Mouse (Mus musculus) heart, embryonic 16.5 days (tissue): ENCODE measurements around the gene Mdh2. TPM values are rescaled to one million over a fixed set of nuclear protein-coding genes. Genes with fewer than 3 reads are reported as not detected.

Experiments used
- ATAC-seq: fragments of 200-750 bp; cut with Nextera tagmentation; replicated peaks from 2 replicates; pipeline ENCODE4 v1.8.0; 2017; ENCODE audit warnings: moderate number of reproducible peaks; ENCODE audit not compliant: insufficient read depth, low FRiP score; ENCODE audit errors: extremely low read depth
- H3K27ac ChIP-seq: fragments of 300-500 bp; sonication (generic); 2 replicates; pipeline ENCODE4 v1.5.1; 2014; ENCODE audit warnings: mild to moderate bottlenecking, low read length, control low read depth, moderate library complexity
- H3K27me3 ChIP-seq: fragments of 300-500 bp; sonication (generic); 2 replicates; pipeline ENCODE4 v1.6.1; 2014; ENCODE audit warnings: low read length, mixed read lengths; ENCODE audit not compliant: control insufficient read depth, insufficient read depth
- H3K36me3 ChIP-seq: fragments of 300-500 bp; sonication (generic); 2 replicates; pipeline ENCODE4 v1.6.1; 2014; ENCODE audit not compliant: control insufficient read depth, insufficient read depth
- H3K4me1 ChIP-seq: fragments of 300-500 bp; sonication (generic); 2 replicates; pipeline ENCODE4 v1.6.1; 2014; ENCODE audit warnings: low read length, mixed read lengths; ENCODE audit not compliant: control insufficient read depth, insufficient read depth
- H3K4me2 ChIP-seq: fragments of 300-500 bp; sonication (generic); 2 replicates; pipeline ENCODE4 v1.6.1; 2014; ENCODE audit warnings: low read depth, mild to moderate bottlenecking, control low read depth, low read length
- H3K4me3 ChIP-seq: fragments of 300-500 bp; sonication (generic); 2 replicates; pipeline ENCODE4 v1.5.1; 2014; ENCODE audit warnings: mild to moderate bottlenecking, control low read depth, low read length
- H3K9ac ChIP-seq: fragments of 300-500 bp; sonication (generic); 2 replicates; pipeline ENCODE4 v1.6.1; 2014; ENCODE audit warnings: low read length, control low read depth
- H3K9me3 ChIP-seq: fragments of 300-500 bp; sonication (generic); replicated peaks from 2 replicates; pipeline ENCODE4 v1.6.1; 2016; ENCODE audit warnings: low read length; ENCODE audit not compliant: control insufficient read depth
- WGBS: fragments of 180-500 bp; shearing (Covaris S2); extraction: QIAGEN DNeasy Blood & Tissue Kit; methylation state at CpG from one replicate; pipeline ENCODE4 v1.1.7; 2014; 5-methylcytosine and 5-hydroxymethylcytosine counted together
- polyA plus RNA-seq: library from polyadenylated mRNA; unstranded; fragments of >200 nt; fragmentation: Nextera tagmentation; extraction: Ambion mirVana; gene quantifications from 2 replicates; pipeline ENCODE4 v1.2.1, GENCODE M21; 2015

Gene Mdh2
- polyA plus RNA-seq, 1 experiment from 2014 or later: 1,333 TPM

- Histone ChIP-seq H3K4me3 (no peak overlapping the region), H3K9ac (no peak overlapping the region), H3K27me3 (no peaks in the 10 kb centered on the region), H3K4me2 (no peak overlapping the region), H3K36me3 (peaks cover 44% of the 10 kb centered on the region), H3K27ac (no peak overlapping the region), H3K4me1 (no peaks in the 10 kb centered on the region), H3K9me3 (no peaks in the 10 kb centered on the region; the same call in 1 of the 2 replicates)
- ATAC-seq: no peak
- WGBS: 70% methylated on average over 7 of the region's 7 CpGs
These were observed 41.1 kb upstream of the Mdh2 start for GRCm38 (mm10) chr5:135737154-135737553.

GRCm38 (mm10) chr5:135738266-135738665 lies 40.0 kb upstream of the Mdh2 start:
- 20% methylated on average over 6 of the region's 6 CpGs for WGBS
- no peak overlapping the region for H3K27ac ChIP-seq
- H3K9ac ChIP-seq: no peak overlapping the region
- no peak overlapping the region for H3K4me2 ChIP-seq
- H3K27me3 ChIP-seq: no peaks in the 10 kb centered on the region
- peaks cover 33% of the 10 kb centered on the region for H3K36me3 ChIP-seq
- H3K4me1 ChIP-seq: peaks cover 6% of the 10 kb centered on the region
- ATAC-seq: no peak
- no peaks in the 10 kb centered on the region; the same call in 1 of the 2 replicates for H3K9me3 ChIP-seq
- no peak overlapping the region for H3K4me3 ChIP-seq

- ATAC-seq: no peak
- Histone ChIP-seq H3K27ac (no peak overlapping the region), H3K36me3 (peaks cover 6% of the 10 kb centered on the region), H3K4me2 (no peak overlapping the region), H3K27me3 (no peaks in the 10 kb centered on the region), H3K4me1 (peaks cover 11% of the 10 kb centered on the region), H3K9me3 (peaks cover under 1% of the 10 kb centered on the region), H3K4me3 (no peak overlapping the region), H3K9ac (no peak overlapping the region)
- 52% methylated on average over 10 of the region's 10 CpGs for WGBS
These were observed 36.1 kb upstream of the Mdh2 start for GRCm38 (mm10) chr5:135742156-135742555.

- Histone ChIP-seq H3K4me2 (peak overlapping the region; percentile 97), H3K9me3 (peaks cover 8% of the 10 kb centered on the region), H3K27ac (no peak overlapping the region), H3K4me1 (peaks cover 11% of the 10 kb centered on the region), H3K27me3 (no peaks in the 10 kb centered on the region), H3K9ac (peak overlapping the region; percentile 87), H3K36me3 (peaks cover 6% of the 10 kb centered on the region), H3K4me3 (peak overlapping the region; percentile 95)
- no peak for ATAC-seq
- WGBS: 22% methylated on average over 18 of the region's 18 CpGs
These were observed 35.1 kb upstream of the Mdh2 start for GRCm38 (mm10) chr5:135742941-135743740.

GRCm38 (mm10) chr5:135743741-135744609 lies 34.3 kb upstream of the Mdh2 start, which contains the start of gene Tmem120a:
Gene Tmem120a, minus strand, starts transcription at chr5:135744448.
- Histone ChIP-seq H3K36me3 (peaks cover 6% of the 10 kb centered on the region), H3K27ac (peak within 1 kb of the TSS; percentile 74), H3K4me3 (peak within 1 kb of the TSS; percentile 95), H3K4me2 (peak within 1 kb of the TSS; percentile 97), H3K4me1 (peaks cover 11% of the 10 kb centered on the region), H3K9ac (peak within 1 kb of the TSS; percentile 87), H3K9me3 (peaks cover 8% of the 10 kb centered on the region), H3K27me3 (no peaks in the 10 kb centered on the region)
- WGBS: under 1% methylated on average over 60 of the region's 60 CpGs
- peak; percentile 98 for ATAC-seq

- Histone ChIP-seq H3K4me3 (peak overlapping the region; percentile 95), H3K4me1 (peaks cover 11% of the 10 kb centered on the region), H3K36me3 (peaks cover 6% of the 10 kb centered on the region), H3K4me2 (peak overlapping the region; percentile 97), H3K9ac (peak overlapping the region; percentile 76), H3K27ac (peak overlapping the region; percentile 74), H3K27me3 (no peaks in the 10 kb centered on the region), H3K9me3 (peaks cover 8% of the 10 kb centered on the region)
- ATAC-seq: peak; percentile 15; the same call in 1 of the 2 replicates
- 21% methylated on average over 12 of the region's 12 CpGs for WGBS
These were observed 33.5 kb upstream of the Mdh2 start for GRCm38 (mm10) chr5:135744742-135745141.

GRCm38 (mm10) chr5:135751041-135751440 lies 27.2 kb upstream of the Mdh2 start:
- Histone ChIP-seq H3K27me3 (no peaks in the 10 kb centered on the region), H3K9ac (no peak overlapping the region), H3K9me3 (peaks cover 8% of the 10 kb centered on the region), H3K36me3 (no peaks in the 10 kb centered on the region), H3K27ac (no peak overlapping the region), H3K4me2 (no peak overlapping the region), H3K4me1 (no peaks in the 10 kb centered on the region), H3K4me3 (no peak overlapping the region)
- ATAC-seq: no peak
- WGBS: 55% methylated on average over 1 of the region's 1 CpGs

- H3K9ac ChIP-seq: no peak overlapping the region
- no peak for ATAC-seq
- H3K27me3 ChIP-seq: no peaks in the 10 kb centered on the region
These were observed 26.7 kb upstream of the Mdh2 start for GRCm38 (mm10) chr5:135751595-135751994.

More at GRCm38 (mm10) chr5:135751595-135751994, 26.7 kb upstream of the Mdh2 start:
- Histone ChIP-seq H3K4me2 (no peak overlapping the region), H3K36me3 (no peaks in the 10 kb centered on the region), H3K9me3 (peaks cover 8% of the 10 kb centered on the region), H3K4me1 (no peaks in the 10 kb centered on the region), H3K27ac (no peak overlapping the region), H3K4me3 (no peak overlapping the region)
- WGBS: 56% methylated on average over 2 of the region's 2 CpGs
